Mouse (Mus musculus) liver, postnatal 0 days (tissue): ENCODE measurements around the gene Exosc6.

Experiments
- CTCF ChIP-seq: sonication (generic); IDR thresholded peaks from 2 replicates; pipeline ENCODE4 v1.5.1; 2016; ENCODE audit warnings: antibody characterized with exemption, low read depth
- EP300 ChIP-seq: IDR thresholded peaks from 2 replicates; pipeline ENCODE4 v1.6.1; 2016; ENCODE audit warnings: antibody characterized with exemption, low read depth, mild to moderate bottlenecking

- TF ChIP-seq CTCF (no peak), EP300 (no peak)
Observed at GRCm38 (mm10) chr8:111049106-111049505, 7.0 kb upstream of the Exosc6 start.
